Mouse (Mus musculus) MEL (cell line): Measurements from ENCODE around the gene Paqr9. TPM values are rescaled to one million over a fixed set of nuclear protein-coding genes. Genes with fewer than 3 reads are reported as not detected.

Experiments
- DNase-seq: peaks from one replicate; pipeline ENCODE4 v3.0.0; 2011; ENCODE audit warnings: low read depth, low spot score
- H3K27ac ChIP-seq: 2 replicates; pipeline ENCODE4 v1.5.1; 2012; ENCODE audit warnings: low read depth, mild to moderate bottlenecking, control low read depth, low read length, moderate library complexity; ENCODE audit not compliant: control insufficient read depth
- H3K27me3 ChIP-seq, 2 experiments: fragments of 150-350 bp in 1 of 2; sonication (generic) in 1 of 2; 2 replicates each; pipeline ENCODE4 v1.6.1; 2012; ENCODE audit warnings: low read length in 2 of 2, mild to moderate bottlenecking in 2 of 2, improper control_type of control experiment in 1 of 2, moderate library complexity in 1 of 2; ENCODE audit not compliant: insufficient read depth in 2 of 2, control insufficient read depth in 1 of 2
- H3K36me3 ChIP-seq, 2 experiments: 2 replicates each; pipeline ENCODE4 v1.6.1; 2012 to 2014; ENCODE audit warnings: low read length in 2 of 2, improper control_type of control experiment in 1 of 2, inconsistent platforms in 1 of 2, mild to moderate bottlenecking in 1 of 2; ENCODE audit not compliant: insufficient read depth in 2 of 2, control insufficient read depth in 1 of 2
- H3K4me1 ChIP-seq, 2 experiments: fragments of 150-350 bp in 1 of 2; sonication (generic) in 1 of 2; 2 replicates each; pipeline ENCODE4 v1.6.1; 2012; ENCODE audit warnings: low read length in 2 of 2, improper control_type of control experiment in 1 of 2, mild to moderate bottlenecking in 1 of 2; ENCODE audit not compliant: insufficient read depth in 2 of 2, control insufficient read depth in 1 of 2
- H3K4me3 ChIP-seq, 2 experiments: fragments of 150-350 bp in 1 of 2; sonication (generic) in 1 of 2; 2 replicates each; pipeline ENCODE4 v1.5.1; 2012; ENCODE audit warnings: low read depth in 2 of 2, low read length in 2 of 2, mild to moderate bottlenecking in 2 of 2, moderate library complexity in 2 of 2, control low read depth in 1 of 2, improper control_type of control experiment in 1 of 2; ENCODE audit not compliant: control insufficient read depth in 1 of 2, insufficient read depth in 1 of 2
- H3K79me2 ChIP-seq: 2 replicates; pipeline ENCODE4 v1.6.1; 2012; ENCODE audit warnings: mild to moderate bottlenecking, low read length, moderate library complexity; ENCODE audit not compliant: control insufficient read depth, poor library complexity, insufficient read depth
- H3K9ac ChIP-seq: 2 replicates; pipeline ENCODE4 v1.6.1; 2012; ENCODE audit warnings: low read depth, mild to moderate bottlenecking, control low read depth, low read length, moderate library complexity; ENCODE audit not compliant: control insufficient read depth, poor library complexity, severe bottlenecking
- H3K9me3 ChIP-seq: fragments of 150-350 bp; sonication (generic); replicated peaks from 2 replicates; pipeline ENCODE4 v1.6.1; 2012; ENCODE audit warnings: mild to moderate bottlenecking, low read length, improper control_type of control experiment, moderate library complexity; ENCODE audit not compliant: insufficient read depth
- CHD1 ChIP-seq: IDR thresholded peaks from 2 replicates; pipeline ENCODE4 v1.6.1; 2012; ENCODE audit warnings: low read depth, mild to moderate bottlenecking, inconsistent platforms, low read length, improper control_type of control experiment
- CTCF ChIP-seq, 3 experiments: IDR thresholded peaks in 2 of 3; conservative IDR thresholded peaks in 1 of 3; 2 replicates each; pipeline ENCODE4 v1.5.1; 2011 to 2012; ENCODE audit warnings: low read length in 3 of 3, low read depth in 2 of 3, mild to moderate bottlenecking in 2 of 3, improper control_type of control experiment in 1 of 3, inconsistent platforms in 1 of 3, mixed read lengths in 1 of 3, moderate library complexity in 1 of 3; ENCODE audit not compliant: control insufficient read depth in 1 of 3, insufficient read depth in 1 of 3, poor library complexity in 1 of 3, severe bottlenecking in 1 of 3
- ETS1 ChIP-seq: IDR thresholded peaks from 2 replicates; pipeline ENCODE4 v1.6.1; 2012; ENCODE audit warnings: low read depth, mild to moderate bottlenecking, inconsistent platforms, low read length, improper control_type of control experiment, moderate library complexity
- JUND ChIP-seq: IDR thresholded peaks from 2 replicates; pipeline ENCODE4 v1.6.1; 2011; ENCODE audit warnings: low read depth, mild to moderate bottlenecking, improper control_type of control experiment, low read length
- KAT2A ChIP-seq: conservative IDR thresholded peaks from 2 replicates; pipeline ENCODE4 v1.6.1; 2012; ENCODE audit warnings: low read depth, low read length, improper control_type of control experiment, inconsistent platforms
- MEF2A ChIP-seq: IDR thresholded peaks from 2 replicates; pipeline ENCODE4 v1.6.1; 2014; ENCODE audit warnings: low read depth, mild to moderate bottlenecking, inconsistent platforms, low read length, improper control_type of control experiment; ENCODE audit not compliant: poor library complexity, insufficient replicate concordance, severe bottlenecking; ENCODE audit errors: extremely low read depth
- MYC ChIP-seq: IDR thresholded peaks from 2 replicates; pipeline ENCODE4 v1.6.1; 2011; ENCODE audit warnings: low read depth, mild to moderate bottlenecking, low read length, improper control_type of control experiment, moderate library complexity
- NRF1 ChIP-seq: IDR thresholded peaks from 2 replicates; pipeline ENCODE4 v1.6.1; 2014; ENCODE audit warnings: low read depth, mild to moderate bottlenecking, inconsistent platforms, low read length, improper control_type of control experiment, moderate library complexity; ENCODE audit not compliant: poor library complexity, insufficient read depth, severe bottlenecking
- RAD21 ChIP-seq: IDR thresholded peaks from 2 replicates; pipeline ENCODE4 v1.6.1; 2011; ENCODE audit warnings: mild to moderate bottlenecking, low read depth, low read length, improper control_type of control experiment
- SMC3 ChIP-seq: IDR thresholded peaks from 2 replicates; pipeline ENCODE4 v1.6.1; 2011; ENCODE audit warnings: low read depth, low read length, improper control_type of control experiment
- TCF12 ChIP-seq: IDR thresholded peaks from 2 replicates; pipeline ENCODE4 v1.6.1; 2014; ENCODE audit warnings: low read depth, mild to moderate bottlenecking, inconsistent platforms, low read length, improper control_type of control experiment, moderate library complexity
- USF1 ChIP-seq: IDR thresholded peaks from 2 replicates; pipeline ENCODE4 v1.6.1; 2014; ENCODE audit warnings: low read depth, mild to moderate bottlenecking, inconsistent platforms, low read length, improper control_type of control experiment, moderate library complexity
- ZC3H11A ChIP-seq: IDR thresholded peaks from 2 replicates; pipeline ENCODE4 v1.6.1; 2012; ENCODE audit warnings: low read depth, mild to moderate bottlenecking, inconsistent platforms, low read length, improper control_type of control experiment
- ZMIZ1 ChIP-seq: IDR thresholded peaks from 2 replicates; pipeline ENCODE4 v1.6.1; 2012; ENCODE audit warnings: low read depth, mild to moderate bottlenecking, inconsistent platforms, low read length, improper control_type of control experiment, moderate library complexity
- ZNF384 ChIP-seq: IDR thresholded peaks from 2 replicates; pipeline ENCODE4 v1.6.1; 2012; ENCODE audit warnings: low read depth, mild to moderate bottlenecking, inconsistent platforms, low read length, improper control_type of control experiment
- polyA plus RNA-seq, 2 experiments: library from polyadenylated mRNA; stranded (reverse) in 1 of 2; unstranded in 1 of 2; fragments of >175 nt in 1 of 2; fragments of >200 nt in 1 of 2; gene quantifications; 2 replicates each; pipeline versions ENCODE4 v1.2.1 to v1.2.4; 2012; ENCODE audit warnings: low replicate concordance in 2 of 2, low read depth in 1 of 2; ENCODE audit not compliant: insufficient read length in 2 of 2, insufficient read depth in 1 of 2, missing spikeins in 1 of 2
- total RNA-seq: library from RNA; depleted of rRNA; stranded (reverse); fragments of 300-350 nt; gene quantifications from 2 replicates; pipeline ENCODE4 v1.2.3, GENCODE M21; 2012

Paqr9 gene
- total and polyA plus RNA-seq, 3 experiments: 18.0 to 46.0 (median 24.8) TPM

DNA sequence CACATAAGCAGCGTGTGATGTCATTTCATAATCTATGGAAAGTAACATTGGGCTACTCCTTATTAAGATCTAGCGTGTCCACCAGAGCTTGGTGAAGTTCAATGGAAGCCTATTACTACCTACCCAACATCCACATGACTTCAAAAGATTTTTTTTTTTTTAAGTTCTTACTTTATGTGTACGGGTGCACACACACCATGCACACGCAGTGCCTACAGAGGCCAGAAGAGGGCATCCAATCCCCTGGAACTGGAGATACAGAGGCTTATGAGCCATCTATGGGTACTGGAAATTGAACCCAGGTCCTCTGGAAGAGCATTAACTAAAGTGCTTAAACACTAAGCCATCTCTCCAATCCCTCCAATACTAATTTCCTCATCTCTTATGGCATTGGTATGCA is 39.9 kb downstream of the Paqr9 start:
- H3K27me3 ChIP-seq: peaks cover 0 to 1% of the 10 kb centered on the region in 2 experiments; a peak in 2 of 4 replicates
- no peak overlapping the region for H3K4me3 ChIP-seq
- no peak overlapping the region for H3K27ac ChIP-seq
- no peaks in the 10 kb centered on the region for H3K79me2 ChIP-seq
- H3K9me3 ChIP-seq: no peaks in the 10 kb centered on the region
- no peaks in the 10 kb centered on the region for H3K36me3 ChIP-seq
- TF ChIP-seq SMC3 (peak; percentile 43), ZC3H11A (peak; percentile 27; the same call in 1 of the 2 replicates), RAD21 (peak; percentile 41), ZNF384 (peak; percentile 50; the same call in 1 of the 2 replicates), ETS1 (no peak), ZMIZ1 (no peak), MYC (no peak), CTCF (IDR thresholded peaks at IDR 0.05 in 2 of 3, conservative IDR thresholded peaks at IDR 0.05 in 1 of 3; ENCODE audit: control insufficient read depth in 1 of 3, insufficient read depth in 1 of 3, low read depth in 2 of 3, low read length in 3 of 3, poor library complexity in 1 of 3, severe bottlenecking in 1 of 3) (peak; percentile 44 to 54 (median 50))
- TF ChIP-seq, all 39 proteins: peak for 5
- DNase-seq: peak; percentile 37
- Histone ChIP-seq H3K9ac (no peak overlapping the region), H3K4me1 (no peaks in the 10 kb centered on the region)

DNA sequence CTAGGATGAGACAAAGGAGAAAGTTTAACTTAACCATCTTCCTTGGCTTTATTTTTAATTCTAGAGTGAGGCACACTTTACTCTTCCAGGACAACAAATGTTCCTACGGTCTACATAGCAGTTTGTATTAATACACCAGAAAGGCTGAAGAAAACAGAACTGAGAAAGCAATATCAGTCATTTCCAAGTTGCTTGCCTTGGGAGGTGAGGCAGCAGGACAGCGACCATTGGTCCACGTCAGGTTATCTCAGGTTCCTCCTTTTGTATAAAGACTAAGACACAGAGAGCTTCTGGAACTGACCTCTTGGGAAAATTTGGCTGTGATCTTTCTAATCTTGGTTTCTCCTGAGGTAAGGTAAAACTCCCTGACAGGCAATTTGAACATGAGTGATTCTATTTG is 43.4 kb downstream of the Paqr9 start:
- H3K4me1 ChIP-seq: no peaks in the 10 kb centered on the region
- peaks cover 0 to 1% of the 10 kb centered on the region in 2 experiments; a peak in 2 of 4 replicates for H3K27me3 ChIP-seq
- no peak overlapping the region for H3K9ac ChIP-seq
- H3K9me3 ChIP-seq: no peaks in the 10 kb centered on the region
- TF ChIP-seq NRF1: no peak
- TF ChIP-seq TCF12: no peak
- no peak for TF ChIP-seq RAD21
- TF ChIP-seq ETS1: no peak
- TF ChIP-seq CHD1: no peak
- H3K4me3 ChIP-seq: no peak overlapping the region
- DNase-seq: peak; percentile 21
- no peaks in the 10 kb centered on the region for H3K79me2 ChIP-seq
- no peaks in the 10 kb centered on the region for H3K36me3 ChIP-seq
- H3K27ac ChIP-seq: no peak overlapping the region

DNA sequence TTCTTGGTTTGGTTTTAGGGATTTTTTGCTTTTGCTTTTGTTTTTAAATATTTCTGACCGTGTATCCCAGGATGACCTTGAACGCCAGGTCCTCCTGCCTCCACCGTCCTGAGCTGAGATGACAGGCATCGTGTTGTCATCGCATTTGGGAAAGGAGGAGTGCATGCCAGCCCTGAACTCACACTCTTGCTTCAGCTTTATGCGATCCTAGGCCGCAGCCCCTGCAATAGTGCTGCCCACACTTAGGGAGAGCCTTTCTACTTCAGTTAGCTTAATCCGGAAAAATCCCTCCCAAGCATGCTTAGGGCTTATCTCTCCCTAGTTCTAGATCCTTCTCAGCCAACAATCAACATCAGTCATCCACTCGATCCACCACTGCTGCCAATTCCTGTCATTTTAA is 43.9 kb downstream of the Paqr9 start:
- no peak for DNase-seq
- H3K27ac ChIP-seq: no peak overlapping the region
- no peaks in the 10 kb centered on the region for H3K36me3 ChIP-seq
- H3K79me2 ChIP-seq: no peaks in the 10 kb centered on the region
- peaks cover 0 to 1% of the 10 kb centered on the region in 2 experiments; a peak in 2 of 4 replicates for H3K27me3 ChIP-seq
- no peaks in the 10 kb centered on the region for H3K9me3 ChIP-seq
- H3K4me1 ChIP-seq: no peaks in the 10 kb centered on the region
- H3K9ac ChIP-seq: no peak overlapping the region
- TF ChIP-seq JUND (no peak), USF1 (no peak), MEF2A (no peak), KAT2A (no peak), MYC (no peak), RAD21 (no peak), CHD1 (no peak)
- H3K4me3 ChIP-seq: no peak overlapping the region
